Mouse (Mus musculus) midbrain, embryonic 15.5 days (tissue): ENCODE measurements around the gene 1110017D15Rik. TPM values are rescaled to one million over a fixed set of nuclear protein-coding genes. Genes with fewer than 3 reads are reported as not detected.

Experiments used
- ATAC-seq: fragments of 200-750 bp; cut with Nextera tagmentation; replicated peaks from 2 replicates; pipeline ENCODE4 v1.8.0; 2017; ENCODE audit warnings: moderate TSS enrichment
- H3K27ac ChIP-seq: fragments of 300-500 bp; sonication (generic); 2 replicates; pipeline ENCODE4 v1.5.1; 2015; ENCODE audit warnings: mild to moderate bottlenecking, inconsistent platforms
- H3K27me3 ChIP-seq: fragments of 300-500 bp; sonication (generic); replicated peaks from 2 replicates; pipeline ENCODE4 v1.6.1; 2015; ENCODE audit warnings: inconsistent platforms
- H3K36me3 ChIP-seq: fragments of 300-500 bp; sonication (generic); replicated peaks from 2 replicates; pipeline ENCODE4 v1.6.1; 2015; ENCODE audit warnings: inconsistent platforms
- H3K4me1 ChIP-seq: fragments of 300-500 bp; sonication (generic); 2 replicates; pipeline ENCODE4 v1.6.1; 2015; ENCODE audit warnings: inconsistent platforms
- H3K4me2 ChIP-seq: fragments of 300-500 bp; sonication (generic); 2 replicates; pipeline ENCODE4 v1.6.1; 2015; ENCODE audit warnings: inconsistent platforms, mild to moderate bottlenecking, moderate library complexity
- H3K4me3 ChIP-seq: fragments of 300-500 bp; sonication (generic); 2 replicates; pipeline ENCODE4 v1.5.1; 2015; ENCODE audit warnings: mild to moderate bottlenecking, inconsistent platforms
- H3K9ac ChIP-seq: fragments of 300-500 bp; sonication (generic); 2 replicates; pipeline ENCODE4 v1.6.1; 2015; ENCODE audit warnings: mild to moderate bottlenecking, inconsistent platforms
- H3K9me3 ChIP-seq: fragments of 300-500 bp; sonication (generic); 2 replicates; pipeline ENCODE4 v1.6.1; 2016; ENCODE audit warnings: inconsistent platforms
- WGBS: fragments of 180-500 bp; shearing (Covaris S2); methylation state at CpG from one replicate; pipeline ENCODE4 v1.1.7; 2015; ENCODE audit warnings: mixed read lengths; 5-methylcytosine and 5-hydroxymethylcytosine counted together
- polyA plus RNA-seq: library from polyadenylated mRNA; unstranded; fragments of >200 nt; fragmentation: Nextera tagmentation; extraction: Ambion mirVana; gene quantifications from 2 replicates; pipeline ENCODE4 v1.2.1, GENCODE M21; 2015

1110017D15Rik gene
- polyA plus RNA-seq, 1 experiment from 2014 or later, result 15.5 TPM

DNA sequence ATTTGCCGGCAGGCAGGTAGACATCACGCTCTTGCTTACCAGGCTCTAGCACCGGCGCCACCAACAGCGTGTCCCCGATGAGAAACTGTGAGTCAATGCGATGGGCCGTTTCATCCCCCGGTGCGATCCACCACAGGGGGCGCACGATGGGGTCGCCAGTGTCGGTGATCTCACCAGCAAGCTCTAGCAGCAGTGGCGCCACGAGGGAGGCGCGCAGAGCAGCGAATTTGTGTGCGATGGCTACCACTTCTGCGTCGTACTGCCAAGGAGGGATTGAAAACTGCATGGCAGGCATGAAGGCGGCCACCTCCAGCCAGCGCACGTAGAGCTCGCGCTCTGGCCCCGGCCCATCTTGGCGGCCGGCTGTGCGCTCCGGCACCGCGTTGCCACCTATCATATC is 19.6 kb downstream of the 1110017D15Rik start:
- Histone ChIP-seq H3K4me3 (peak overlapping the region; percentile 31), H3K9ac (peak overlapping the region; percentile 13; the same call in 1 of the 2 replicates), H3K9me3 (no peaks in the 10 kb centered on the region), H3K36me3 (no peaks in the 10 kb centered on the region), H3K27me3 (peaks cover 57% of the 10 kb centered on the region), H3K27ac (no peak overlapping the region), H3K4me1 (peaks cover 30% of the 10 kb centered on the region), H3K4me2 (peak overlapping the region; percentile 53)
- WGBS, result 6% methylated on average over 34 of the region's 34 CpGs
- ATAC-seq, result peak; percentile 33

DNA sequence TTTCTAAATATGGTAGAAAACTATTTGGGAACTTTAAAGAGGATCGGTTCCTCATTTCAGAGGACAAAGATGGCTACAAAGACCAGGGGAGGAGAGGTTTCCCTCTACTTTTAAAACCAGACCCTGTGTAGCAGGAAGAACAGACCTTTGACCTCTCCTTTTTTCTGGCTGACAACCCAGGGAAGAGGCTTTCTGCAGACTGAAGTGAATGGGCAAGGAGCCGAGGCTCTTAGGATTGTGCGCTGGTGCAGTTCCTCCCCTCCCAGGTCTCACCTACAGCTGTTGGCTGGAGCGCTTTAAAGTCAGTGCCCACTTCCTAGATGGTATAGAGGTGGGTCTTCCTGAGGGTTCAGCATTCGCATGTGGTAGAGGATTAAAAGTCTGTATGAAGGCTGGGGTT is 20.1 kb downstream of the 1110017D15Rik start:
- H3K36me3 ChIP-seq, result no peaks in the 10 kb centered on the region
- 44% methylated on average over 5 of the region's 5 CpGs for WGBS
- no peak overlapping the region for H3K27ac ChIP-seq
- H3K4me3 ChIP-seq, result peak overlapping the region; percentile 31; the same call in 1 of the 2 replicates
- no peak for ATAC-seq
- no peak overlapping the region for H3K9ac ChIP-seq
- H3K4me2 ChIP-seq, result peak overlapping the region; percentile 53
- H3K4me1 ChIP-seq, result peaks cover 25% of the 10 kb centered on the region
- H3K9me3 ChIP-seq, result no peaks in the 10 kb centered on the region
- H3K27me3 ChIP-seq, result peaks cover 54% of the 10 kb centered on the region

DNA sequence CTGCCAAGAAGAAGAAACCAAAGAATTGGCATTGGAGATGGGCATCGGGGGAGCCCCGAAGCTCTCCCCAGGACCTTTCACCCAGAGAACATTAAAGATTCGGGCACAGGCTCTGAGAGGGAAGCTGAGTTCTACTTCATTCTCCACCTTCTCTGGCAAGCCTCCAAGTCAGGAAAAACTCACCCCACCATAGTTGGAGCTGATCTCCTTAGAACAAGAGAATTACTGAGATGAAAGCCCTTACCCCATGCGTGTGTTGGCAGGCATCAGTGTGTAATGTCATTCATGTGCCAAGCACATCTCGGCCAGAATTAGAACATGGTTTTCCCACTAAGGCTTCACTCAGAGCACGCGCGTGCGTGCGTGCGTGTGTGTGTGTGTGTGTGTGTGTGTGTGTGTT is 21.3 kb downstream of the 1110017D15Rik start:
- peaks cover 46% of the 10 kb centered on the region for H3K27me3 ChIP-seq
- WGBS, result 68% methylated on average over 11 of the region's 11 CpGs
- no peak overlapping the region for H3K4me2 ChIP-seq
- H3K9ac ChIP-seq, result no peak overlapping the region
- peaks cover 23% of the 10 kb centered on the region for H3K4me1 ChIP-seq
- H3K4me3 ChIP-seq, result no peak overlapping the region
- H3K27ac ChIP-seq, result no peak overlapping the region
- H3K36me3 ChIP-seq, result no peaks in the 10 kb centered on the region
- H3K9me3 ChIP-seq, result no peaks in the 10 kb centered on the region
- ATAC-seq, result peak; percentile 34; the same call in 1 of the 2 replicates

GRCm38 (mm10) chr4:41495076-41495475 is 22.1 kb downstream of the 1110017D15Rik start:
- peaks cover 38% of the 10 kb centered on the region for H3K27me3 ChIP-seq
- 79% methylated on average over 4 of the region's 4 CpGs for WGBS

DNA sequence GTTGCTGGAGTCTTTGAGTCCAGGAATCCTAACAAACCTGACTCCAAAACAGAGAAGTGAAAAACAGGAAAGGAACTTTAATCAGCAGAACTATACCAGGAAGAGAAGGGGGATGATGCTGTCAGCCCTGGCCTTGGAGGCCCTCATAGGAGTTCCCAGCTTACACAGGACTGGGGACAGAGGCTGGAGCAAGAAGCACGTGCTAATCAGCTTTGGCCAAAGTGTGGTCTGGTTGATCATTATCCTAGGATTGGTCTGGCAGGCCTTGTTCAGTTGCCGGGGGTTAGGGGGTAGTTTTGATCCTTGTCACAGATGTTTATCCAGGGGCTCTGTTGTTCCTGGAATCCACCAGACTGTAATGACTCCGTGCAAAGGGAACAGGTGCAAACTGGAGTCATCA is 22.8 kb downstream of the 1110017D15Rik start:
- no peak overlapping the region for H3K27ac ChIP-seq
- H3K36me3 ChIP-seq, result no peaks in the 10 kb centered on the region
- H3K4me1 ChIP-seq, result peaks cover 23% of the 10 kb centered on the region
- H3K4me2 ChIP-seq, result no peak overlapping the region
- no peaks in the 10 kb centered on the region for H3K9me3 ChIP-seq
- no peak overlapping the region for H3K4me3 ChIP-seq
- no peak for ATAC-seq
- H3K27me3 ChIP-seq, result peaks cover 31% of the 10 kb centered on the region
- 45% methylated on average over 3 of the region's 3 CpGs for WGBS
- no peak overlapping the region for H3K9ac ChIP-seq

More at GRCm38 (mm10) chr4:41495076-41495475, 22.1 kb downstream of the 1110017D15Rik start:
- Histone ChIP-seq H3K36me3 (no peaks in the 10 kb centered on the region), H3K4me3 (no peak overlapping the region), H3K4me1 (peaks cover 23% of the 10 kb centered on the region), H3K9ac (no peak overlapping the region), H3K9me3 (no peaks in the 10 kb centered on the region), H3K27ac (no peak overlapping the region), H3K4me2 (no peak overlapping the region)
- ATAC-seq, result no peak

DNA sequence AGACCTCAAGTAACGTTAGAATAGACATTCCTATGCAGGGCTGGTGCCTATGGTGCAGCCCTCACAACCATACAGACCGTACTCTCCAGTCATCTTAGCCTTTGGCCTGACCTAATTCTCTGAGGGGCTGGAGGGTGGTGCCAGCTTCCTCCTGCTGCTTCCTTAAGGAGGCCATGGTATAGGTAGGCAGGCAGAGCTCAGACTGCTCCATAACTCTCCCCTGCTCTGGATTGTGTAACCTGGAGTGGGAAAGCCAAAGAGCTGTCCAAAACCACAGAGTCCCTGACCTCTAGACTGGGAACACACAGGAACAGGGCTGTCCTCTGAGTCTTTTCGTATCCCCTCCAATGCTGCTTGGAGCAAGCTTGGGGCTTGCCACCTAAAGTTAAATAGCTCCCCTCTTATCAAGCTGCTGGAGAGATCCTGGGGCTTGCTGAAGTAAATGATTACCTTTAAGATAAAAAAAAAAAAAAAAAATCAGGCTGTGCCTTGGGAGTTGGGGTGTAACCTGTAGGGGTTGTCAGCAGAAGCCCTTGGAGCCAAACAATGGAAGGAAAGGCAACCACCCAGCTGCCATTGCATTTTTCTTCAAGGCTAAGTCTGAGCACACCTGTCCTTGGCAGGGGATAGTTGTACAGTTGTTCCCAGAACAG is 23.5 kb downstream of the 1110017D15Rik start:
- Histone ChIP-seq H3K9me3 (no peaks in the 10 kb centered on the region), H3K27me3 (peaks cover 23% of the 10 kb centered on the region), H3K4me3 (no peak overlapping the region), H3K36me3 (no peaks in the 10 kb centered on the region), H3K27ac (no peak overlapping the region), H3K4me1 (peaks cover 15% of the 10 kb centered on the region), H3K9ac (no peak overlapping the region), H3K4me2 (no peak overlapping the region)
- WGBS, result 82% methylated on average over 3 of the region's 3 CpGs
- ATAC-seq, result no peak

DNA sequence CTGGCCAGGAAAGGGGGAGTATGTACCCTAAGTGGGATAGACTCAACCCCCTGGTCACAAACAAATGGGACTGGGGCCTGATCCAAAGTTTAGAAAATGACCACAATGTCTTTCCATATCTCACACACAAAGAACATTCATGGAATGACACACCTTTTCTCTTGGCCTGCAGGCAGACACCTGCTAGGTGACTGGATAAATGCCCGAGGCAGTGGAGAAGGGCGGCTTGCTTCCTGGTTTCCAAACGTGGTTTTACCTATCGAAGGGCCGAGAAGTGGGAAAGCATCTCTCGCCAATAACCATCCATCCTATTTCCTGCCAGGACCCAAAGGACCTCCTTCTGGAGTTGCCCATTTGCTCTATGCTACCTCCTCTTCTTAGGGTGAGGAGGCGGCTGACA is 24.2 kb downstream of the 1110017D15Rik start:
- WGBS, result 83% methylated on average over 7 of the region's 7 CpGs
- Histone ChIP-seq H3K27me3 (peaks cover 17% of the 10 kb centered on the region), H3K27ac (no peak overlapping the region), H3K4me2 (no peak overlapping the region), H3K36me3 (no peaks in the 10 kb centered on the region), H3K4me3 (no peak overlapping the region), H3K9ac (no peak overlapping the region), H3K4me1 (peaks cover 10% of the 10 kb centered on the region), H3K9me3 (no peaks in the 10 kb centered on the region)
- ATAC-seq, result no peak

DNA sequence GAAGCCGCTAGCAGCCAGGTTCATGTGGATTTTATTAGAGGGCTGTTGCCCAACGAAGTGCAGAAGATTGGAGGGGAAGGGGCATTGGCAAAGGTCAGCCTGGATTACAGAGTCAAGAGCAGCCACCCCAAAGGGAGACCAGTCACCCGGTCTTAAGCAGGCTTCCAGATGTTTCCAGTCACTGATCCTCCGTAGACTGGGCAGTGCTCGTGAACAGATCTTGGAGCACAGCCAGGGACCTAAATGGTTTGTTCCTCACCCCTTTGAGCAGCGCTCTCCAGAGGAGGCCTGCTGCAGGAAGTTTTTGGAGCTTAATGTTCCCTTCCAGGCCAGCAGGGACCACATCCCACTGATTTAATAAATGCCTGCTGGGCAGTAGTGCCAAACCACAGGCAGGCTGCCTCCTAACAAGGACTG is 35.5 kb downstream of the 1110017D15Rik start:
- H3K4me2 ChIP-seq, result no peak overlapping the region
- no peak overlapping the region for H3K9ac ChIP-seq
- no peaks in the 10 kb centered on the region; the same call in 1 of the 2 replicates for H3K36me3 ChIP-seq
- H3K9me3 ChIP-seq, result no peaks in the 10 kb centered on the region
- H3K27ac ChIP-seq, result no peak overlapping the region
- H3K27me3 ChIP-seq, result no peaks in the 10 kb centered on the region
- H3K4me3 ChIP-seq, result no peak overlapping the region
- no peak for ATAC-seq
- WGBS, result 57% methylated on average over 6 of the region's 6 CpGs
- peaks cover 4% of the 10 kb centered on the region; the same call in 1 of the 2 replicates for H3K4me1 ChIP-seq

GRCm38 (mm10) chr4:41480254-41480653 is 36.9 kb downstream of the 1110017D15Rik start:
- WGBS, result 81% methylated on average over 8 of the region's 8 CpGs
- Histone ChIP-seq H3K4me1 (peaks cover 4% of the 10 kb centered on the region; the same call in 1 of the 2 replicates), H3K27ac (no peak overlapping the region), H3K4me2 (no peak overlapping the region), H3K9ac (no peak overlapping the region), H3K36me3 (no peaks in the 10 kb centered on the region; the same call in 1 of the 2 replicates), H3K4me3 (no peak overlapping the region), H3K9me3 (no peaks in the 10 kb centered on the region), H3K27me3 (no peaks in the 10 kb centered on the region)
- ATAC-seq, result no peak

GRCm38 (mm10) chr4:41479456-41479804 is 37.7 kb downstream of the 1110017D15Rik start:
- Histone ChIP-seq H3K9me3 (no peaks in the 10 kb centered on the region), H3K27ac (no peak overlapping the region), H3K27me3 (no peaks in the 10 kb centered on the region), H3K4me2 (no peak overlapping the region), H3K4me3 (no peak overlapping the region), H3K9ac (no peak overlapping the region), H3K4me1 (peaks cover 4% of the 10 kb centered on the region; the same call in 1 of the 2 replicates), H3K36me3 (no peaks in the 10 kb centered on the region; the same call in 1 of the 2 replicates)
- 85% methylated on average over 1 of the region's 1 CpGs for WGBS
- ATAC-seq, result no peak

- no peak overlapping the region for H3K4me2 ChIP-seq
- 69% methylated on average over 4 of the region's 4 CpGs for WGBS
Measured at GRCm38 (mm10) chr4:41478751-41479455, 38.2 kb downstream of the 1110017D15Rik start.

DNA sequence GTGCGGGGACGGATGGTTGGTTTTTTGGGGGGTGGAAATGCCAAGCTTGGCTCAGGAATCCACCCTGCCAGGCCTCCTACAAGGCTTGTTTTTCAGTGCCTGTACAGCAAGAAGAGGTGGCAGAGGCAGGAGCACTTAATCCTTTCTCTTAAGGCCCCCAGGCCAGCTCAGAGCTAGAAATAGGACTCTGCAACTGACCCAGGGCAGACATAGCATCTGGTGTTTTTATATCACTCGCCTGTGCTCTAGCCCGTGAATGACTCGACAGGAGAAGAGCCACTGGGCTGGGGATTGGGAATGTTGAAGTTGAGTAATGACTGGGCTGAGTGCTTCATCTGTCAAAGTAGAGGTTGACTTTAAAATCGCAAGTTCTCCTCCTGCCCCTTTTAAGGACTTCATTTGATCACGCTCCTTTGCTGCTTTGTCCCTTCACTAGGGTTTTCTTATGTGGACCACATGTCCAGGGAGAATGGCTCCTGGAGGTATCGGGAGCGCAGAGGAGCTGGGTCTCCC is 39.4 kb downstream of the 1110017D15Rik start:
- Histone ChIP-seq H3K27ac (no peak overlapping the region), H3K36me3 (no peaks in the 10 kb centered on the region; the same call in 1 of the 2 replicates), H3K4me1 (peaks cover 4% of the 10 kb centered on the region; the same call in 1 of the 2 replicates), H3K9ac (no peak overlapping the region), H3K9me3 (no peaks in the 10 kb centered on the region), H3K27me3 (no peaks in the 10 kb centered on the region), H3K4me3 (no peak overlapping the region), H3K4me2 (no peak overlapping the region)
- 91% methylated on average over 9 of the region's 9 CpGs for WGBS
- no peak for ATAC-seq

More at GRCm38 (mm10) chr4:41478751-41479455, 38.2 kb downstream of the 1110017D15Rik start:
- H3K9me3 ChIP-seq, result no peaks in the 10 kb centered on the region
- no peak for ATAC-seq
- peaks cover 4% of the 10 kb centered on the region; the same call in 1 of the 2 replicates for H3K4me1 ChIP-seq
- H3K9ac ChIP-seq, result no peak overlapping the region
- no peak overlapping the region for H3K27ac ChIP-seq
- no peak overlapping the region for H3K4me3 ChIP-seq
- no peaks in the 10 kb centered on the region for H3K27me3 ChIP-seq
- no peaks in the 10 kb centered on the region; the same call in 1 of the 2 replicates for H3K36me3 ChIP-seq
